In genomic region chr14:54482498-54482897, GRCm38 (mm10) we compare ENCODE assay signal across 8 mouse cellular contexts. TPM values are rescaled to one million over a fixed set of nuclear protein-coding genes. Genes with fewer than 3 reads are reported as not detected.
DNase-seq lines count a peak whose midpoint lies in the region; ATAC-seq and TF ChIP-seq lines count a peak whose summit lies in the region.

No protein-coding gene starts in this region.

- TF ChIP-seq CTCF in thymus, adult 2 months (IDR thresholded peaks at IDR 0.05; ENCODE audit: borderline replicate concordance, control insufficient read depth, extremely low read depth, insufficient read depth, low read length, poor library complexity): peak; percentile 53; the same call in 1 of the 2 replicates
- TF ChIP-seq CTCF in hindbrain, postnatal 0 days (IDR thresholded peaks at IDR 0.05; ENCODE audit: low read depth): peak; percentile 70

- no peak overlapping the region for H3K27ac ChIP-seq in forebrain, embryonic 11.5 days (ENCODE audit: low read depth, low read length)
- H3K27ac ChIP-seq in forebrain, embryonic 16.5 days (ENCODE audit: low read length): no peak overlapping the region
- H3K27ac ChIP-seq in thymus, adult 2 months (ENCODE audit: control insufficient read depth, insufficient read depth, low read length): no peak overlapping the region
- no peak overlapping the region for H3K27ac ChIP-seq in hindbrain, postnatal 0 days

- no peak overlapping the region for H3K4me2 ChIP-seq in forebrain, embryonic 11.5 days (ENCODE audit: low read depth, low read length, severe bottlenecking)
- no peak overlapping the region for H3K4me2 ChIP-seq in forebrain, embryonic 16.5 days (ENCODE audit: low read length)
- H3K4me2 ChIP-seq in hindbrain, postnatal 0 days (ENCODE audit: low read depth, low read length): no peak overlapping the region

- intact Hi-C loops in left cerebral cortex, postnatal 25 days (cut with DNase I): no loop called here

- ATAC-seq in forebrain, embryonic 11.5 days (replicated peaks; ENCODE audit: low FRiP score): no peak
- ATAC-seq in forebrain, embryonic 16.5 days: no peak
- ATAC-seq in hindbrain, postnatal 0 days: no peak

- peaks cover 7% of the 10 kb centered on the region; the same call in 1 of the 2 replicates for H3K4me1 ChIP-seq in forebrain, embryonic 11.5 days (replicated peaks; ENCODE audit: control insufficient read depth, insufficient read depth, low read length)
- H3K4me1 ChIP-seq in forebrain, embryonic 16.5 days (replicated peaks; ENCODE audit: control insufficient read depth, insufficient read depth, low read length): peaks cover 5% of the 10 kb centered on the region
- H3K4me1 ChIP-seq in thymus, adult 2 months (replicated peaks; ENCODE audit: control insufficient read depth, insufficient read depth, low read length): peaks cover 32% of the 10 kb centered on the region
- H3K4me1 ChIP-seq in hindbrain, postnatal 0 days (ENCODE audit: insufficient read depth, low read length): peaks cover 7% of the 10 kb centered on the region; the same call in 1 of the 2 replicates

- 33% methylated on average over 9 of the region's 9 CpGs for WGBS in forebrain, embryonic 11.5 days
- WGBS in forebrain, embryonic 16.5 days: 41% methylated on average over 9 of the region's 9 CpGs
- WGBS in thymus, adult 2 months: 78% methylated on average over 9 of the region's 9 CpGs
- WGBS in hindbrain, postnatal 0 days: 41% methylated on average over 9 of the region's 9 CpGs

- peaks cover 12% of the 10 kb centered on the region for H3K27me3 ChIP-seq in forebrain, embryonic 11.5 days (ENCODE audit: control insufficient read depth, insufficient read depth, low read length)
- H3K27me3 ChIP-seq in forebrain, embryonic 16.5 days (replicated peaks; ENCODE audit: control insufficient read depth, insufficient read depth, low read length): 0 out of 2 replicates have a peak, but pooled peaks cover 8% of the 10 kb centered on the region
- no peaks in the 10 kb centered on the region for H3K27me3 ChIP-seq in thymus, adult 2 months (ENCODE audit: control insufficient read depth, insufficient read depth, low read length)
- H3K27me3 ChIP-seq in hindbrain, postnatal 0 days (ENCODE audit: insufficient read depth, low read length): 0 out of 2 replicates have a peak, but pooled peaks cover 3% of the 10 kb centered on the region

- DNase-seq in forebrain, embryonic 11.5 days (ENCODE audit: low spot score): peak; percentile 78
- DNase-seq in thymus, adult 2 months: peak; percentile 60
- DNase-seq in thymus, adult 18-20 months: no peak
- peak; percentile 42 for DNase-seq in hindbrain, postnatal 0 days (ENCODE audit: low spot score)
- DNase-seq in naive thymus-derived CD4-positive, alpha-beta T cell, adult 2 months (ENCODE audit: low read depth): peak; percentile 80
- DNase-seq in MN1 (ENCODE audit: low spot score): no peak
- no peak for DNase-seq in left cerebral cortex, postnatal 25 days (ENCODE audit: low spot score in 2 of 2)

- no peak overlapping the region for H3K4me3 ChIP-seq in forebrain, embryonic 11.5 days (ENCODE audit: low read depth, low read length)
- no peak overlapping the region for H3K4me3 ChIP-seq in forebrain, embryonic 16.5 days (replicated peaks; ENCODE audit: low read length)
- no peak overlapping the region for H3K4me3 ChIP-seq in thymus, adult 2 months (ENCODE audit: control insufficient read depth, insufficient read depth, low read length)
- H3K4me3 ChIP-seq in hindbrain, postnatal 0 days (ENCODE audit: low read length): no peak overlapping the region

- no peaks in the 10 kb centered on the region for H3K36me3 ChIP-seq in forebrain, embryonic 11.5 days (ENCODE audit: control insufficient read depth, insufficient read depth, low read length)
- no peaks in the 10 kb centered on the region for H3K36me3 ChIP-seq in forebrain, embryonic 16.5 days (ENCODE audit: control insufficient read depth, insufficient read depth)
- H3K36me3 ChIP-seq in thymus, adult 2 months (ENCODE audit: control insufficient read depth, insufficient read depth, low read length): no peaks in the 10 kb centered on the region
- no peaks in the 10 kb centered on the region for H3K36me3 ChIP-seq in hindbrain, postnatal 0 days (ENCODE audit: insufficient read depth, low read length)

- no peaks in the 10 kb centered on the region for H3K9me3 ChIP-seq in forebrain, embryonic 11.5 days (ENCODE audit: control insufficient read depth, low read length)
- no peaks in the 10 kb centered on the region for H3K9me3 ChIP-seq in forebrain, embryonic 16.5 days (ENCODE audit: control insufficient read depth, low read length)
- no peaks in the 10 kb centered on the region for H3K9me3 ChIP-seq in hindbrain, postnatal 0 days (ENCODE audit: low read length)

- no peak for TF ChIP-seq POLR2A in thymus, adult 2 months (IDR thresholded peaks at IDR 0.05; ENCODE audit: control insufficient read depth, extremely low read depth, insufficient read depth, low read length, poor library complexity)

- H3K9ac ChIP-seq in forebrain, embryonic 11.5 days (ENCODE audit: low read length): no peak overlapping the region
- no peak overlapping the region for H3K9ac ChIP-seq in forebrain, embryonic 16.5 days (replicated peaks; ENCODE audit: low read depth, low read length)
- H3K9ac ChIP-seq in hindbrain, postnatal 0 days (replicated peaks; ENCODE audit: low read length): no peak overlapping the region

RNA-seq across cellular contexts. Expression of gene Rem2, which starts 6.6 kb away (rescaled TPM):
- 18.8 and 19.8 TPM in 2 replicates for polyA plus RNA-seq in forebrain, embryonic 11.5 days (2014; fragmentation: Nextera tagmentation; extraction: Ambion mirVana)
- polyA plus RNA-seq in forebrain, embryonic 16.5 days (2015; fragmentation: Nextera tagmentation; extraction: Ambion mirVana): 21.0 and 27.7 TPM in 2 replicates
- polyA plus RNA-seq in thymus, adult 2 months (2012; rRNA removed): 0.82 and 1.00 TPM in 2 replicates
- 28.1 and 32.8 TPM in 2 replicates for total RNA-seq in hindbrain, postnatal 0 days (2014; rRNA removed)
- 25.2 and 25.3 TPM in 2 replicates for polyA plus RNA-seq in hindbrain, postnatal 0 days (2015; fragmentation: Nextera tagmentation; extraction: Ambion mirVana)
- 1 to 10 TPM; 3.5 to 6.6 TPM for total RNA-seq in left cerebral cortex, postnatal 25 days (2021)

RNA-seq across cellular contexts. Expression of gene Lrp10, which starts 18.6 kb away (rescaled TPM):
- 28.8 and 29.9 TPM in 2 replicates for polyA plus RNA-seq in forebrain, embryonic 11.5 days (2014; fragmentation: Nextera tagmentation; extraction: Ambion mirVana)
- polyA plus RNA-seq in forebrain, embryonic 16.5 days (2015; fragmentation: Nextera tagmentation; extraction: Ambion mirVana): 30.8 and 34.3 TPM in 2 replicates
- polyA plus RNA-seq in thymus, adult 2 months (2012; rRNA removed): 308 and 317 TPM in 2 replicates
- total RNA-seq in hindbrain, postnatal 0 days (2014; rRNA removed): 57.7 and 62.5 TPM in 2 replicates
- 36.0 and 38.8 TPM in 2 replicates for polyA plus RNA-seq in hindbrain, postnatal 0 days (2015; fragmentation: Nextera tagmentation; extraction: Ambion mirVana)
- 10 to 100 TPM; 20.6 to 26.9 TPM for total RNA-seq in left cerebral cortex, postnatal 25 days (2021)

RNA-seq across cellular contexts. Expression of gene Prmt5, which starts 34.8 kb away (rescaled TPM):
- 142 and 151 TPM in 2 replicates for polyA plus RNA-seq in forebrain, embryonic 11.5 days (2014; fragmentation: Nextera tagmentation; extraction: Ambion mirVana)
- 105 and 108 TPM in 2 replicates for polyA plus RNA-seq in forebrain, embryonic 16.5 days (2015; fragmentation: Nextera tagmentation; extraction: Ambion mirVana)
- 48.9 and 50.5 TPM in 2 replicates for polyA plus RNA-seq in thymus, adult 2 months (2012; rRNA removed)
- 62.4 and 63.7 TPM in 2 replicates for total RNA-seq in hindbrain, postnatal 0 days (2014; rRNA removed)
- 76.1 and 76.2 TPM in 2 replicates for polyA plus RNA-seq in hindbrain, postnatal 0 days (2015; fragmentation: Nextera tagmentation; extraction: Ambion mirVana)
- 10 to 100 TPM; 49.3 to 54.7 TPM for total RNA-seq in left cerebral cortex, postnatal 25 days (2021)

RNA-seq across cellular contexts. Expression of gene Mmp14, which starts 51.1 kb away (rescaled TPM):
- 70.7 and 71.6 TPM in 2 replicates for polyA plus RNA-seq in forebrain, embryonic 11.5 days (2014; fragmentation: Nextera tagmentation; extraction: Ambion mirVana)
- 49.4 and 62.3 TPM in 2 replicates for polyA plus RNA-seq in forebrain, embryonic 16.5 days (2015; fragmentation: Nextera tagmentation; extraction: Ambion mirVana)
- 76.5 and 89.3 TPM in 2 replicates for polyA plus RNA-seq in thymus, adult 2 months (2012; rRNA removed)
- total RNA-seq in hindbrain, postnatal 0 days (2014; rRNA removed): 50.1 and 53.3 TPM in 2 replicates
- polyA plus RNA-seq in hindbrain, postnatal 0 days (2015; fragmentation: Nextera tagmentation; extraction: Ambion mirVana): 44.5 and 47.2 TPM in 2 replicates
- total RNA-seq in left cerebral cortex, postnatal 25 days (2021): 10 to 100 TPM in 1 of 2 experiments, 1 to 10 TPM in 1; 7.9 to 14.8 TPM

RNA-seq across cellular contexts. Expression of gene Mrpl52, which starts 55.8 kb away (rescaled TPM):
- 220 and 221 TPM in 2 replicates for polyA plus RNA-seq in forebrain, embryonic 11.5 days (2014; fragmentation: Nextera tagmentation; extraction: Ambion mirVana)
- polyA plus RNA-seq in forebrain, embryonic 16.5 days (2015; fragmentation: Nextera tagmentation; extraction: Ambion mirVana): 229 and 239 TPM in 2 replicates
- polyA plus RNA-seq in thymus, adult 2 months (2012; rRNA removed): 211 and 214 TPM in 2 replicates
- 113 and 129 TPM in 2 replicates for total RNA-seq in hindbrain, postnatal 0 days (2014; rRNA removed)
- 266 and 297 TPM in 2 replicates for polyA plus RNA-seq in hindbrain, postnatal 0 days (2015; fragmentation: Nextera tagmentation; extraction: Ambion mirVana)
- total RNA-seq in left cerebral cortex, postnatal 25 days (2021): 10 to 100 TPM; 89.1 to 94.2 TPM

Comparison
In these comparisons a context has a peak if more than half of its experiments do, and no peak if none do; other contexts are left out.
1. DNase-seq: peak in forebrain, embryonic 11.5 days (single experiment), thymus, adult 2 months (single experiment), hindbrain, postnatal 0 days (single experiment) and naive thymus-derived CD4-positive, alpha-beta T cell, adult 2 months (single experiment); none in thymus, adult 18-20 months (0 of 2), MN1 (single experiment) and left cerebral cortex, postnatal 25 days (0 of 2).